Mouse (Mus musculus) MEL (cell line): ENCODE data around the gene Prdm9. TPM values are rescaled to one million over a fixed set of nuclear protein-coding genes. Genes with fewer than 3 reads are reported as not detected.
A peak's percentile ranks its signal among the peaks of the same experiment; 100 is the strongest.

Source experiments
- DNase-seq: peaks from one replicate; pipeline ENCODE4 v3.0.0; 2011; ENCODE audit warnings: low read depth, low spot score
- H3K27ac ChIP-seq: 2 replicates; pipeline ENCODE4 v1.5.1; 2012; ENCODE audit warnings: low read depth, mild to moderate bottlenecking, control low read depth, low read length, moderate library complexity; ENCODE audit not compliant: control insufficient read depth
- H3K27me3 ChIP-seq, 2 experiments: fragments of 150-350 bp in 1 of 2; sonication (generic) in 1 of 2; 2 replicates each; pipeline ENCODE4 v1.6.1; 2012; ENCODE audit warnings: low read length in 2 of 2, mild to moderate bottlenecking in 2 of 2, improper control_type of control experiment in 1 of 2, moderate library complexity in 1 of 2; ENCODE audit not compliant: insufficient read depth in 2 of 2, control insufficient read depth in 1 of 2
- H3K36me3 ChIP-seq, 2 experiments: 2 replicates each; pipeline ENCODE4 v1.6.1; 2012 to 2014; ENCODE audit warnings: low read length in 2 of 2, improper control_type of control experiment in 1 of 2, inconsistent platforms in 1 of 2, mild to moderate bottlenecking in 1 of 2; ENCODE audit not compliant: insufficient read depth in 2 of 2, control insufficient read depth in 1 of 2
- H3K4me1 ChIP-seq, 2 experiments: fragments of 150-350 bp in 1 of 2; sonication (generic) in 1 of 2; 2 replicates each; pipeline ENCODE4 v1.6.1; 2012; ENCODE audit warnings: low read length in 2 of 2, improper control_type of control experiment in 1 of 2, mild to moderate bottlenecking in 1 of 2; ENCODE audit not compliant: insufficient read depth in 2 of 2, control insufficient read depth in 1 of 2
- H3K4me3 ChIP-seq, 2 experiments: fragments of 150-350 bp in 1 of 2; sonication (generic) in 1 of 2; 2 replicates each; pipeline ENCODE4 v1.5.1; 2012; ENCODE audit warnings: low read depth in 2 of 2, low read length in 2 of 2, mild to moderate bottlenecking in 2 of 2, moderate library complexity in 2 of 2, control low read depth in 1 of 2, improper control_type of control experiment in 1 of 2; ENCODE audit not compliant: control insufficient read depth in 1 of 2, insufficient read depth in 1 of 2
- H3K79me2 ChIP-seq: 2 replicates; pipeline ENCODE4 v1.6.1; 2012; ENCODE audit warnings: mild to moderate bottlenecking, low read length, moderate library complexity; ENCODE audit not compliant: control insufficient read depth, poor library complexity, insufficient read depth
- H3K9ac ChIP-seq: 2 replicates; pipeline ENCODE4 v1.6.1; 2012; ENCODE audit warnings: low read depth, mild to moderate bottlenecking, control low read depth, low read length, moderate library complexity; ENCODE audit not compliant: control insufficient read depth, poor library complexity, severe bottlenecking
- H3K9me3 ChIP-seq: fragments of 150-350 bp; sonication (generic); replicated peaks from 2 replicates; pipeline ENCODE4 v1.6.1; 2012; ENCODE audit warnings: mild to moderate bottlenecking, low read length, improper control_type of control experiment, moderate library complexity; ENCODE audit not compliant: insufficient read depth
- BHLHE40 ChIP-seq: IDR thresholded peaks from 2 replicates; pipeline ENCODE4 v1.6.1; 2012; ENCODE audit warnings: low read depth, mild to moderate bottlenecking, inconsistent platforms, low read length, improper control_type of control experiment, borderline replicate concordance
- CHD2 ChIP-seq: IDR thresholded peaks from 2 replicates; pipeline ENCODE4 v1.6.1; 2011; ENCODE audit warnings: low read length, improper control_type of control experiment
- ELF1 ChIP-seq: IDR thresholded peaks from 2 replicates; pipeline ENCODE4 v1.6.1; 2014; ENCODE audit warnings: low read depth, mild to moderate bottlenecking, inconsistent platforms, low read length, improper control_type of control experiment, moderate library complexity
- EP300 ChIP-seq, 2 experiments: IDR thresholded peaks; 2 replicates each; pipeline ENCODE4 v1.6.1; 2011; ENCODE audit warnings: improper control_type of control experiment in 2 of 2, low read length in 2 of 2, low read depth in 1 of 2, mild to moderate bottlenecking in 1 of 2
- ETS1 ChIP-seq: IDR thresholded peaks from 2 replicates; pipeline ENCODE4 v1.6.1; 2012; ENCODE audit warnings: low read depth, mild to moderate bottlenecking, inconsistent platforms, low read length, improper control_type of control experiment, moderate library complexity
- GATA1 ChIP-seq: IDR thresholded peaks from 2 replicates; pipeline ENCODE4 v1.6.1; 2011; ENCODE audit warnings: low read depth, low read length, improper control_type of control experiment
- HCFC1 ChIP-seq: IDR thresholded peaks from 2 replicates; pipeline ENCODE4 v1.6.1; 2012; ENCODE audit warnings: low read depth, mild to moderate bottlenecking, inconsistent platforms, low read length, improper control_type of control experiment, moderate library complexity
- JUND ChIP-seq: IDR thresholded peaks from 2 replicates; pipeline ENCODE4 v1.6.1; 2011; ENCODE audit warnings: low read depth, mild to moderate bottlenecking, improper control_type of control experiment, low read length
- MAFK ChIP-seq: IDR thresholded peaks from 2 replicates; pipeline ENCODE4 v1.6.1; 2011; ENCODE audit warnings: low read depth, mild to moderate bottlenecking, low read length, improper control_type of control experiment, borderline replicate concordance
- MAX ChIP-seq: IDR thresholded peaks from 2 replicates; pipeline ENCODE4 v1.6.1; 2011; ENCODE audit warnings: low read length, improper control_type of control experiment
- MAZ ChIP-seq: IDR thresholded peaks from 2 replicates; pipeline ENCODE4 v1.6.1; 2012; ENCODE audit warnings: low read depth, mild to moderate bottlenecking, inconsistent platforms, low read length, improper control_type of control experiment
- MEF2A ChIP-seq: IDR thresholded peaks from 2 replicates; pipeline ENCODE4 v1.6.1; 2014; ENCODE audit warnings: low read depth, mild to moderate bottlenecking, inconsistent platforms, low read length, improper control_type of control experiment; ENCODE audit not compliant: poor library complexity, insufficient replicate concordance, severe bottlenecking; ENCODE audit errors: extremely low read depth
- MXI1 ChIP-seq: IDR thresholded peaks from 2 replicates; pipeline ENCODE4 v1.6.1; 2011; ENCODE audit warnings: mild to moderate bottlenecking, low read depth, low read length, improper control_type of control experiment
- MYC ChIP-seq: IDR thresholded peaks from 2 replicates; pipeline ENCODE4 v1.6.1; 2011; ENCODE audit warnings: low read depth, mild to moderate bottlenecking, low read length, improper control_type of control experiment, moderate library complexity
- NRF1 ChIP-seq: IDR thresholded peaks from 2 replicates; pipeline ENCODE4 v1.6.1; 2014; ENCODE audit warnings: low read depth, mild to moderate bottlenecking, inconsistent platforms, low read length, improper control_type of control experiment, moderate library complexity; ENCODE audit not compliant: poor library complexity, insufficient read depth, severe bottlenecking
- RCOR1 ChIP-seq: IDR thresholded peaks from 2 replicates; pipeline ENCODE4 v1.6.1; 2012; ENCODE audit warnings: low read depth, mild to moderate bottlenecking, inconsistent platforms, low read length, improper control_type of control experiment
- SIN3A ChIP-seq: IDR thresholded peaks from 2 replicates; pipeline ENCODE4 v1.6.1; 2012; ENCODE audit warnings: low read length, improper control_type of control experiment, inconsistent platforms
- TAL1 ChIP-seq: IDR thresholded peaks from 2 replicates; pipeline ENCODE4 v1.6.1; 2012; ENCODE audit warnings: mild to moderate bottlenecking, inconsistent platforms, low read length, moderate library complexity, mixed read lengths
- TCF12 ChIP-seq: IDR thresholded peaks from 2 replicates; pipeline ENCODE4 v1.6.1; 2014; ENCODE audit warnings: low read depth, mild to moderate bottlenecking, inconsistent platforms, low read length, improper control_type of control experiment, moderate library complexity
- USF1 ChIP-seq: IDR thresholded peaks from 2 replicates; pipeline ENCODE4 v1.6.1; 2014; ENCODE audit warnings: low read depth, mild to moderate bottlenecking, inconsistent platforms, low read length, improper control_type of control experiment, moderate library complexity
- ZC3H11A ChIP-seq: IDR thresholded peaks from 2 replicates; pipeline ENCODE4 v1.6.1; 2012; ENCODE audit warnings: low read depth, mild to moderate bottlenecking, inconsistent platforms, low read length, improper control_type of control experiment
- ZKSCAN1 ChIP-seq: IDR thresholded peaks from 2 replicates; pipeline ENCODE4 v1.6.1; 2012; ENCODE audit warnings: low read depth, mild to moderate bottlenecking, inconsistent platforms, low read length, improper control_type of control experiment, moderate library complexity
- polyA plus RNA-seq, 2 experiments: library from polyadenylated mRNA; stranded (reverse) in 1 of 2; unstranded in 1 of 2; fragments of >175 nt in 1 of 2; fragments of >200 nt in 1 of 2; gene quantifications; 2 replicates each; pipeline versions ENCODE4 v1.2.1 to v1.2.4; 2012; ENCODE audit warnings: low replicate concordance in 2 of 2, low read depth in 1 of 2; ENCODE audit not compliant: insufficient read length in 2 of 2, insufficient read depth in 1 of 2, missing spikeins in 1 of 2
- total RNA-seq: library from RNA; depleted of rRNA; stranded (reverse); fragments of 300-350 nt; gene quantifications from 2 replicates; pipeline ENCODE4 v1.2.3, GENCODE M21; 2012

Prdm9 gene
- total and polyA plus RNA-seq, 3 experiments: 1.6 to 42.2 (median 3.5) TPM

DNA sequence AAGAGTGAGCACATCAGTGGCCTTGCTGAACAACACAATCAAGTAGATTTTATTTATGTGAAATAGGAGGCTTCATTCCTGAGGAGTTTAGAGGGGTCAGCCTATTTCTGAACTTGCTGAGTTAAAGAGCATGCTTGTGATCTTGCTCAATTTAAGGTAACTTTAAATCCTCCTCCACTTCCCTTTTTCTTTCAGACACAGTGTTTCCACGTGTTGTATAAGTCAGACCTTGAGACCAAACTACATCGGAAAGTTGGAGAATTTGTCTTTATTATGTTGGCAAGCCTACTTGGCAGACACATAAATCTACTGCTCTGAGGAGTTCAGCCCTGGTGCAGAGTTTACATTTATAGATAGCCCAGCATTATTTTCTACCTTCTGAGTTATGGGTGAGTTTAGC, 35.3 kb downstream of the Prdm9 start:
- Histone ChIP-seq H3K79me2 (peaks cover 18% of the 10 kb centered on the region), H3K27ac (peak overlapping the region; percentile 35), H3K9me3 (no peaks in the 10 kb centered on the region), H3K4me1 (peaks cover 24 to 29% of the 10 kb centered on the region in 2 experiments)
- DNase-seq: peak; percentile 65
- peak; percentile 84 for TF ChIP-seq MAX
- TF ChIP-seq ZKSCAN1: no peak
- peak; percentile 90 for TF ChIP-seq MXI1
- TF ChIP-seq MYC: peak; percentile 94
- no peak for TF ChIP-seq HCFC1
- peak; percentile 66 for TF ChIP-seq SIN3A
- TF ChIP-seq, all 39 proteins: peak for 4
- no peak overlapping the region for H3K4me3 ChIP-seq
- H3K9ac ChIP-seq: peak overlapping the region; percentile 41
- peaks cover 6 to 44% of the 10 kb centered on the region in 2 experiments; a peak in 3 of 4 replicates for H3K36me3 ChIP-seq
- H3K27me3 ChIP-seq: no peaks in the 10 kb centered on the region

DNA sequence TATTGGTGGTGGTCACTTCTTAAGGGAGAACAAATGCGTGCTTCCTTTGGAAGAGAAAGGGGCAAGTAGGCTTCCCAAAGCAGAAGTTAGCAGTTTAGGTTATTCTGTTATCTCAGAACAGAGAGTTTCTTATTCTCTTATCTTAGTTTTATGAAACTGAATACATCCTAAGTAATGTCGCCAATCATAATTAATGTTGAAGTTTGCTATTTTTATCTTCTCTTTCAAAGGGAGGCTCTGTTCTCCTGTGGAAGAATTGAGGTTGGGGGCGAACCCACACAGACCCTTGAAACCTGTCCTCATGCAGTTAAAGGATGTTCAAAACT, 36.4 kb downstream of the Prdm9 start:
- peak overlapping the region; percentile 66 to 99 for H3K4me3 ChIP-seq
- H3K27me3 ChIP-seq: no peaks in the 10 kb centered on the region
- DNase-seq: peak; percentile 60
- peak overlapping the region; percentile 97 for H3K27ac ChIP-seq
- peaks cover 16 to 48% of the 10 kb centered on the region in 2 experiments for H3K36me3 ChIP-seq
- H3K79me2 ChIP-seq: peaks cover 18% of the 10 kb centered on the region
- H3K9me3 ChIP-seq: no peaks in the 10 kb centered on the region
- TF ChIP-seq JUND (no peak), EP300 (IDR thresholded peaks at IDR 0.05; ENCODE audit: low read depth in 1 of 2, low read length in 2 of 2) (peak; percentile 51 to 62; a peak in 3 of 4 replicates), BHLHE40 (no peak), TAL1 (no peak), TCF12 (peak; percentile 34; the same call in 1 of the 2 replicates), USF1 (no peak), MAX (0 out of 2 replicates have a peak, but pooled peaks have one; percentile 32), MAFK (no peak), CHD2 (no peak), ZC3H11A (no peak), ELF1 (no peak), RCOR1 (peak; percentile 61), GATA1 (peak; percentile 68), MAZ (peak; percentile 43; the same call in 1 of the 2 replicates), MYC (peak; percentile 74; the same call in 1 of the 2 replicates), MEF2A (0 out of 2 replicates have a peak, but pooled peaks have one; percentile 59), ETS1 (peak; percentile 56), NRF1 (no peak)
- H3K4me1 ChIP-seq: peaks cover 24 to 29% of the 10 kb centered on the region in 2 experiments
- H3K9ac ChIP-seq: peak overlapping the region; percentile 83
